In genomic region chr9:109930063-109930462, GRCm38 (mm10) we compare ENCODE assay signal across 24 mouse cellular contexts. TPM values are rescaled to one million over a fixed set of nuclear protein-coding genes. Genes with fewer than 3 reads are reported as not detected.
DNase-seq lines count a peak whose midpoint lies in the region; ATAC-seq and TF ChIP-seq lines count a peak whose summit lies in the region.
"Had no signal": no experiment of that assay in that cellular context is flagged by ENCODE, and none has a peak within 500 bp of the region (broad histone marks: within the 10 kb centered on the region; RNA-seq: fewer than 3 reads in every experiment).

No protein-coding gene starts in this region.

- no peaks in the 10 kb centered on the region for H3K27me3 ChIP-seq in heart, embryonic 12.5 days (replicated peaks)
- no peaks in the 10 kb centered on the region for H3K27me3 ChIP-seq in testis, adult 2 months (ENCODE audit: control insufficient read depth, insufficient read depth, low read length)
- H3K27me3 ChIP-seq: embryonic facial prominence, embryonic 13.5 days; forebrain, embryonic 12.5 days; forebrain, embryonic 15.5 days; heart, embryonic 15.5 days; hindbrain, embryonic 12.5 days; hindbrain, embryonic 15.5 days; intestine, embryonic 15.5 days; Patski had no signal

- no peak for TF ChIP-seq POLR2A in testis, adult 2 months (IDR thresholded peaks at IDR 0.05; ENCODE audit: control insufficient read depth, low read depth, low read length)
- no peak for TF ChIP-seq POLR2A in lung, adult 2 months (IDR thresholded peaks at IDR 0.05; ENCODE audit: borderline replicate concordance, extremely low read depth, low read depth, low read length)

- intact Hi-C loops in heart, postnatal 10 days (cut with DNase I) = loop anchor here (2.0 to 10.0 kb wide), 3 partner anchors 21 to 142 kb away; no protein-coding TSS in a partner anchor

- H3K4me2 ChIP-seq in heart, embryonic 12.5 days = no peak overlapping the region

- H3K4me3 ChIP-seq in heart, embryonic 12.5 days = no peak overlapping the region
- H3K4me3 ChIP-seq in testis, adult 2 months (ENCODE audit: control insufficient read depth, low read depth, low read length) = peak overlapping the region; percentile 75
- H3K4me3 ChIP-seq in lung, adult 2 months (replicated peaks; ENCODE audit: extremely low read depth, low read depth, low read length) = no peak overlapping the region
- H3K4me3 ChIP-seq: hindbrain, embryonic 12.5 days had no signal

- 88% methylated on average over 5 of the region's 5 CpGs for WGBS in heart, embryonic 12.5 days
- 86% methylated on average over 5 of the region's 5 CpGs for WGBS in lung, adult 2 months

- TF ChIP-seq CTCF in testis, adult 2 months (IDR thresholded peaks at IDR 0.05; ENCODE audit: control insufficient read depth, insufficient read depth, insufficient replicate concordance, low read depth, low read length) = no peak
- TF ChIP-seq CTCF in lung, adult 2 months (IDR thresholded peaks at IDR 0.05; ENCODE audit: insufficient read depth, low read length) = no peak

- ATAC-seq in heart, embryonic 12.5 days (ENCODE audit: insufficient number of reproducible peaks, low FRiP score) = no peak
- ATAC-seq: forebrain, embryonic 15.5 days; intestine, embryonic 15.5 days; Patski had no signal

- H3K36me3 ChIP-seq in heart, embryonic 12.5 days = no peaks in the 10 kb centered on the region
- H3K36me3 ChIP-seq in testis, adult 2 months (ENCODE audit: control insufficient read depth, insufficient read depth, low read length) = no peaks in the 10 kb centered on the region
- H3K36me3 ChIP-seq: embryonic facial prominence, embryonic 10.5 days; embryonic facial prominence, embryonic 13.5 days; forebrain, embryonic 12.5 days; forebrain, embryonic 15.5 days; G1E; heart, embryonic 15.5 days; hindbrain, embryonic 12.5 days; hindbrain, embryonic 15.5 days; intestine, embryonic 15.5 days had no signal

- H3K27ac ChIP-seq in heart, embryonic 12.5 days (ENCODE audit: poor library complexity, severe bottlenecking) = 0 out of 2 replicates have a peak overlapping the region, but pooled peaks have one; percentile 6
- H3K27ac ChIP-seq in testis, adult 2 months (ENCODE audit: control insufficient read depth, insufficient read depth, low read depth, low read length) = peak overlapping the region; percentile 46
- H3K27ac ChIP-seq: forebrain, embryonic 15.5 days; intestine, embryonic 15.5 days had no signal

- DNase-seq in heart, postnatal 10 days = no peak
- no peak for DNase-seq in testis, postnatal 14 days (ENCODE audit: low spot score)
- DNase-seq in induced T-regulatory cell, adult 2 months (ENCODE audit: low read depth) = peak; percentile 34
- DNase-seq in yolk sac, embryonic 10.5 days (ENCODE audit: low spot score) = peak; percentile 1
- no peak for DNase-seq in neural tube, embryonic 10.5 days (ENCODE audit: extremely low spot score, low spot score)
- DNase-seq in lung, adult 2 months = no peak
- DNase-seq: adrenal gland, postnatal 10 days; cerebellum, adult 8-10 months; cerebellum, postnatal 36 days; gastrocnemius, postnatal 14 days; heart, postnatal 14 days; heart, postnatal 4 days had no signal

- no peak overlapping the region for H3K9ac ChIP-seq in heart, embryonic 12.5 days
- H3K9ac ChIP-seq: embryonic facial prominence, embryonic 13.5 days; forebrain, embryonic 12.5 days; forebrain, embryonic 15.5 days; heart, embryonic 15.5 days; hindbrain, embryonic 12.5 days; hindbrain, embryonic 15.5 days; intestine, embryonic 15.5 days had no signal

- H3K9me3 ChIP-seq in heart, embryonic 12.5 days (replicated peaks) = no peaks in the 10 kb centered on the region
- H3K9me3 ChIP-seq: embryonic facial prominence, embryonic 10.5 days; embryonic facial prominence, embryonic 13.5 days; forebrain, embryonic 12.5 days; forebrain, embryonic 15.5 days; G1E; heart, embryonic 15.5 days; hindbrain, embryonic 12.5 days; hindbrain, embryonic 15.5 days; intestine, embryonic 15.5 days had no signal

- peaks cover 17% of the 10 kb centered on the region for H3K4me1 ChIP-seq in heart, embryonic 12.5 days (replicated peaks)
- peaks cover 10% of the 10 kb centered on the region for H3K4me1 ChIP-seq in testis, adult 2 months (ENCODE audit: control insufficient read depth, insufficient read depth, low read length)
- 0 out of 2 replicates have a peak, but pooled peaks cover 2% of the 10 kb centered on the region for H3K4me1 ChIP-seq in lung, adult 2 months (ENCODE audit: control insufficient read depth, insufficient read depth, low read length)

RNA-seq across cellular contexts. Expression of gene Map4, which starts 1.2 kb away (rescaled TPM):
- 118 and 122 TPM in 2 replicates for polyA plus RNA-seq in heart, embryonic 12.5 days (2016; fragmentation: Nextera tagmentation; extraction: Ambion mirVana)
- 100 to 1,000 TPM; 294 to 310 TPM for total RNA-seq in heart, postnatal 10 days (2021)
- polyA plus RNA-seq in testis, adult 2 months (2012; rRNA removed) = 282 and 295 TPM in 2 replicates
- polyA plus RNA-seq in lung, adult 2 months (2012; rRNA removed) = 253 and 275 TPM in 2 replicates

RNA-seq across cellular contexts. Expression of gene Cdc25a, which starts 54.7 kb away (rescaled TPM):
- polyA plus RNA-seq in heart, embryonic 12.5 days (2016; fragmentation: Nextera tagmentation; extraction: Ambion mirVana) = 27.6 and 28.6 TPM in 2 replicates
- 1 to 10 TPM; 7.1 to 9.4 TPM for total RNA-seq in heart, postnatal 10 days (2021)
- 25.1 and 26.0 TPM in 2 replicates for polyA plus RNA-seq in testis, adult 2 months (2012; rRNA removed)
- polyA plus RNA-seq in lung, adult 2 months (2012; rRNA removed) = 3.3 and 3.7 TPM in 2 replicates

Comparison
In these comparisons a context has a peak if more than half of its experiments do, and no peak if none do; other contexts are left out.
1. DNase-seq: peak in induced T-regulatory cell, adult 2 months (single experiment) and yolk sac, embryonic 10.5 days (single experiment); none in heart, postnatal 10 days (0 of 2), testis, postnatal 14 days (single experiment), neural tube, embryonic 10.5 days (single experiment) and lung, adult 2 months (single experiment).